Mouse (Mus musculus): Measurements from ENCODE around the gene Pram1.

Pram1 gene

GRCm38 (mm10) chr17:33669681-33670080, 31.8 kb downstream of the Pram1 start:
- no peak for DNase-seq (ENCODE audit: low read depth, low spot score)

DNA sequence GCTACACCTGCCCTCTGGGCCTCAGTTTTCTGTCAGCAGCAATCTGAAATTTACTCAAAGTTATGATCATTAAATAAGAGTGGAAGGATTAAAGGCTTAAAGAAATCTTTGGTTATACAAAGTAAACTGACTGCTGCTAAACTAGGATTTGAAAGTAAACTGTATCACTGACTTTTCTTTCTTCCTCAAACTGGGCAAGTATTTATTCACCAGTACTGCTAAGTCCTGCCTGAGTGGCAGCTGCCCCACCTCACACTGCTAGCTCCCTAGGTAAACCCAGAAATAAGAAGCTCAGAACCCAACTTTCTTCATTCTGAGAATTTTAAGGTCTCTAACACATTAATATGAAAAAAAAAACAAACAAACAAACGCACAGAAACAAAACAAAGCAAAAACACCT, 36.0 kb downstream of the Pram1 start:
- DNase-seq (ENCODE audit: low read depth, low spot score), result no peak

- DNase-seq (ENCODE audit: low read depth, low spot score), result no peak
These were observed 37.6 kb downstream of the Pram1 start for GRCm38 (mm10) chr17:33675452-33675851.

GRCm38 (mm10) chr17:33676086-33676485, 38.2 kb downstream of the Pram1 start:
- no peak for DNase-seq (ENCODE audit: low read depth, low spot score)

- DNase-seq (ENCODE audit: low read depth, low spot score), result no peak
These were observed 40.9 kb downstream of the Pram1 start for GRCm38 (mm10) chr17:33678771-33679170.

DNA sequence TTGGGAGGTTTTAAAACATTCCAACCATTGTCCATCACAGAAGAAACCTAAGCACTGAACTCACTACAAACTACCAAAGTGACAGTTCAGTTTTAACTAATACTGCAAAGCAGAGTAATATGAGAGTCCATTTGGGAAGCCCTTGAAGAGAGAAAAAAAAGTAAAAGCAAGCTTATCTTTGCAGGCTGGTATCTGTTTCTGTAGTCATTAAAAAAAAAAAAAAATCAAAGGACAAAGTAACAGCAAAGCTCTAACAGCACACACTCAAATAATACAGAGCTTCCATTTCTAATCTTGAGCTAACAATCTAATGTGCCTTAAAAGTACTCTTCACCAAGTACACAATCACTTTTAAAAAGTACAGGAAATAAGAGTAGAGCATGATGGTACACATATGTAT, 43.9 kb downstream of the Pram1 start:
- no peak for DNase-seq (ENCODE audit: low read depth, low spot score)

GRCm38 (mm10) chr17:33684671-33685231, 46.9 kb downstream of the Pram1 start:
- peak; percentile 53 for DNase-seq (ENCODE audit: low read depth, low spot score)

DNA sequence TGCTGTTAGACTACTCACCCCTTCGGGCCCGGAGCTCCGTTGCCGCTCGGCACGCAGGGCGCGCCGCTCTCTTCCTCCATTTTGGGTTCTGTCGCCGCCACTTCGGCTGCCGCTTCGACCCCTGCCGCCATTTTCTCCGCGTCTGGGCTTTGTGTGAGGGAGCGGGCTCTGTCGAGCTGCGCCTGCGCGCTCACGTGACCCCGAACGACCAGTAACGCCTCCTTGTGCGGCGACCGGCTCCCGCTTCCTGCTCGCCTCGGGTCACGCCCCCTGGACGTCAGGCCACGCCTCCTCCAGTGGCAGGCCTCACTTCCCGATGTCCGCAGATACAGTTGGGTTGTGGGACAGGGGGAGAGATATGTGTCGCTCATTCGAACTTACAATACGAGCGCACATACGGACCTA, 47.4 kb downstream of the Pram1 start:
- peak; percentile 93 for DNase-seq (ENCODE audit: low read depth, low spot score)

DNA sequence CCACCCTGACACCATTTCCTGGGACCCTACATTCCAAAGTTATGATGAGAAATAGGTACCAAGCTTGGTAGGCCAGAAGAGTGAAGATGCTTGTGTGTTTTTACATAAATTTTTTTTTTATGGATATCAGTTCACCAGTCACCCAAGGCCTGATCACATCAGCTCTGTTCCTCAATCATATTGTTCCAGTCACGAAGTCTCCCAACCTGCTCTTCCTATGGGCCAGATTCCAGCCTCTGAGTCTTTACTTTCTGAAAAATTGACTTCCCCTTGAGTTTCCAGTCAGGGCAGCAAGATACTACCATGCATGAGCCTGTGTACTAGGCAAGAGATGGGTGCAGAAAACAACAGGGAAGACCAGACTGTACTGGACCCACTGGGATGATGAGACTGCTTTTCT, 48.9 kb downstream of the Pram1 start, which contains the start of gene Hnrnpm:
TSS of gene Hnrnpm (minus strand) at position 101 of the 400 bp plus-strand sequence.
- no peak for DNase-seq (ENCODE audit: low read depth, low spot score)

All from retina, postnatal 7 days (tissue).